Mouse (Mus musculus) stomach, embryonic 14.5 days (tissue): ENCODE results near the gene Vldlr. TPM values are rescaled to one million over a fixed set of nuclear protein-coding genes. Genes with fewer than 3 reads are reported as not detected.

Source experiments
- ATAC-seq: fragments of 200-750 bp; cut with Nextera tagmentation; 2 replicates; pipeline ENCODE4 v1.8.0; 2017; ENCODE audit warnings: low read depth, moderate TSS enrichment; ENCODE audit not compliant: insufficient number of reproducible peaks, insufficient read depth, low FRiP score
- H3K27ac ChIP-seq: fragments of 300-500 bp; sonication (generic); 2 replicates; pipeline ENCODE4 v1.5.1; 2014; ENCODE audit warnings: mild to moderate bottlenecking, low read length, moderate library complexity, mixed read lengths
- H3K27me3 ChIP-seq: fragments of 300-500 bp; sonication (generic); 2 replicates; pipeline ENCODE4 v1.6.1; 2014; ENCODE audit warnings: low read length, control low read depth, mixed read lengths; ENCODE audit not compliant: control insufficient read depth, insufficient read depth
- H3K36me3 ChIP-seq: fragments of 300-500 bp; sonication (generic); 2 replicates; pipeline ENCODE4 v1.6.1; 2014; ENCODE audit warnings: mild to moderate bottlenecking, control low read depth, low read length, moderate library complexity, mixed read lengths; ENCODE audit not compliant: control insufficient read depth, insufficient read depth
- H3K4me1 ChIP-seq: fragments of 300-500 bp; sonication (generic); 2 replicates; pipeline ENCODE4 v1.6.1; 2014; ENCODE audit warnings: low read length, control low read depth, mixed read lengths; ENCODE audit not compliant: control insufficient read depth, insufficient read depth
- H3K4me2 ChIP-seq: fragments of 300-500 bp; sonication (generic); replicated peaks from 2 replicates; pipeline ENCODE4 v1.6.1; 2014; ENCODE audit warnings: low read depth, low read length, control low read depth
- H3K4me3 ChIP-seq: fragments of 300-500 bp; sonication (generic); 2 replicates; pipeline ENCODE4 v1.5.1; 2014; ENCODE audit warnings: low read depth, low read length, control low read depth
- H3K9ac ChIP-seq: fragments of 300-500 bp; sonication (generic); replicated peaks from 2 replicates; pipeline ENCODE4 v1.6.1; 2014; ENCODE audit warnings: low read depth, mild to moderate bottlenecking, control low read depth, low read length, moderate library complexity, mixed read lengths
- H3K9me3 ChIP-seq: fragments of 300-500 bp; sonication (generic); 2 replicates; pipeline ENCODE4 v1.6.1; 2016; ENCODE audit warnings: low read depth, low read length, control low read depth; ENCODE audit not compliant: control insufficient read depth
- WGBS: fragments of 180-500 bp; shearing (Covaris S2); extraction: QIAGEN DNeasy Blood & Tissue Kit; methylation state at CpG from one replicate; pipeline ENCODE4 v1.1.7; 2014; 5-methylcytosine and 5-hydroxymethylcytosine counted together
- polyA plus RNA-seq: library from polyadenylated mRNA; unstranded; fragments of >200 nt; fragmentation: Nextera tagmentation; extraction: Ambion mirVana; gene quantifications from 2 replicates; pipeline ENCODE4 v1.2.1, GENCODE M21; 2014

Gene Vldlr
- polyA plus RNA-seq, 1 experiment from 2014 or later, result 5.9 TPM

DNA sequence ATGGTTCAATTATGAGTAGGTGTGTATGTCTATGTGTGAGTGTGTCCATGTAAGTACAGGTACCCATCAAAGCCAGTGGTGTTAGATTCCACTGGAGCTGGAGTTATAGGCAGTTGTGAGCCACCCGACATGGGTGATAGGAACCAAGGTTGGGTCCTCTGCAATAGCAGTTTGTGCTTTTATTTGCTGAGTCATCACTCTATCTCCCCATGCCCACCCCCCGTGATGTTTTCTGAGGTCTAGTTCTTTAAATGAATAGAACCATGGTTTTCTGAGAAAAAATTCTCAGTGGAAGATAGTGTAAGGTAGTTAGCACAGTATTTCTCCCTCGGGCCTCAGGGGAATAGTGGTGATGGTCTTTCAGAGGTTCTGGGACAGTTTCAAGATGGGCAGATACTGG is 39.4 kb downstream of the Vldlr start:
- WGBS, result 86% methylated on average over 3 of the region's 3 CpGs
- Histone ChIP-seq H3K27ac (no peak overlapping the region), H3K27me3 (no peaks in the 10 kb centered on the region), H3K4me1 (no peaks in the 10 kb centered on the region), H3K36me3 (no peaks in the 10 kb centered on the region), H3K4me2 (no peak overlapping the region), H3K4me3 (no peak overlapping the region), H3K9me3 (no peaks in the 10 kb centered on the region), H3K9ac (no peak overlapping the region)
- ATAC-seq, result no peak

GRCm38 (mm10) chr19:27260102-27260501 is 43.8 kb downstream of the Vldlr start:
- H3K36me3 ChIP-seq, result no peaks in the 10 kb centered on the region
- no peak overlapping the region for H3K4me2 ChIP-seq
- no peaks in the 10 kb centered on the region for H3K27me3 ChIP-seq
- no peak overlapping the region for H3K27ac ChIP-seq
- no peak for ATAC-seq
- H3K4me3 ChIP-seq, result no peak overlapping the region
- WGBS, result 63% methylated on average over 4 of the region's 4 CpGs
- no peak overlapping the region for H3K9ac ChIP-seq
- no peaks in the 10 kb centered on the region for H3K9me3 ChIP-seq
- no peaks in the 10 kb centered on the region for H3K4me1 ChIP-seq

GRCm38 (mm10) chr19:27260621-27261278 is 44.5 kb downstream of the Vldlr start:
- H3K4me2 ChIP-seq, result no peak overlapping the region
- WGBS, result 80% methylated on average over 8 of the region's 8 CpGs
- H3K9me3 ChIP-seq, result no peaks in the 10 kb centered on the region
- no peak for ATAC-seq
- H3K27me3 ChIP-seq, result no peaks in the 10 kb centered on the region
- no peak overlapping the region for H3K4me3 ChIP-seq
- H3K4me1 ChIP-seq, result no peaks in the 10 kb centered on the region
- no peak overlapping the region for H3K27ac ChIP-seq
- H3K36me3 ChIP-seq, result no peaks in the 10 kb centered on the region
- no peak overlapping the region for H3K9ac ChIP-seq

DNA sequence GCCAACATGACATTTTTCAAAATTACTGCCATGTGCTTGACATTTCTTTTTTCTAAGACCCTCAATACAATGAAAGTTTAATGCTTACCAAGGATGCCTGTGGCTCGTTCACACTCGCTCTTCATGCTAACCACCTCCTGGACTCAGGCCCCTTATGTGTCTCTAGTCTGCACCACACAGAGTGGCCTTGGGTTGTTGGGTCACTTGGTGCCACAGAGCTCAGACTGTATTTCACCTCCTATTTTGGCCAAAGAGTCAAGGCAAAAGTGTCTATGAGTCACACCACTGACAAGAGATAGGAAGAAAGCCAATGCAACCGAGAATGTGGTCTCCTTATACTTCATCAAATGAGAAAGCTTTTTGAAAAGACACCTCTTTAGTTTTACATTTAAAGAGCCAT is 45.9 kb downstream of the Vldlr start:
- WGBS, result 84% methylated on average over 3 of the region's 3 CpGs
- H3K9ac ChIP-seq, result no peak overlapping the region
- H3K27ac ChIP-seq, result no peak overlapping the region
- H3K36me3 ChIP-seq, result no peaks in the 10 kb centered on the region
- no peaks in the 10 kb centered on the region for H3K27me3 ChIP-seq
- no peaks in the 10 kb centered on the region for H3K4me1 ChIP-seq
- no peak for ATAC-seq
- H3K4me2 ChIP-seq, result no peak overlapping the region
- H3K9me3 ChIP-seq, result no peaks in the 10 kb centered on the region
- H3K4me3 ChIP-seq, result no peak overlapping the region

DNA sequence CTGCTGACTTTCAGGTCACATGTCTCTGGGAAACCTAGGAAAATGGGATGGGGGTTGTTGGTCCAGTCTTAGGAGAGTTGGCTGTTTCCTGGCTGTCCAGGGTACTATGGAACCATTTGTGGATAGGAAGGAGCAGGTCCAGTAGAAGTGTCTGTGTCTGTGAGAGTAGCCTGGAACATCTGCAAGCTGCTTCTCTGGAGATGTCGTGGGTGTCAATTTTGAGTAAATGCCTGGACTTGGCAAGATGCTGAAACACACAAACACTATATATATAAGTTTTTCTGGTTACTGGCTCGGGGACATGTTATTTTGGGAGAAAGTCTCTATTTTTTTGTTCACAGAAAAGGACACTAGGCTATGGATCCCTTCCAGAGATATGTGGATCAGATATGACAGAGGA is 57.1 kb downstream of the Vldlr start:
- 77% methylated on average over 2 of the region's 2 CpGs for WGBS
- ATAC-seq, result no peak
- H3K4me3 ChIP-seq, result no peak overlapping the region

GRCm38 (mm10) chr19:27274382-27274781 is 58.1 kb downstream of the Vldlr start:
- no peaks in the 10 kb centered on the region for H3K36me3 ChIP-seq
- no peaks in the 10 kb centered on the region for H3K9me3 ChIP-seq

More for the DNA sequence above, 57.1 kb downstream of the Vldlr start:
- Histone ChIP-seq H3K4me2 (no peak overlapping the region), H3K36me3 (no peaks in the 10 kb centered on the region), H3K4me1 (no peaks in the 10 kb centered on the region), H3K9me3 (no peaks in the 10 kb centered on the region), H3K27ac (no peak overlapping the region), H3K9ac (no peak overlapping the region), H3K27me3 (no peaks in the 10 kb centered on the region)

GRCm38 (mm10) chr19:27279174-27279573 is 62.9 kb downstream of the Vldlr start:
- WGBS, result 67% methylated on average over 2 of the region's 2 CpGs
- H3K4me3 ChIP-seq, result no peak overlapping the region
- ATAC-seq, result no peak
- no peaks in the 10 kb centered on the region for H3K27me3 ChIP-seq
- H3K9ac ChIP-seq, result no peak overlapping the region
- H3K27ac ChIP-seq, result no peak overlapping the region
- no peaks in the 10 kb centered on the region for H3K9me3 ChIP-seq
- no peak overlapping the region for H3K4me2 ChIP-seq
- H3K4me1 ChIP-seq, result no peaks in the 10 kb centered on the region
- H3K36me3 ChIP-seq, result no peaks in the 10 kb centered on the region

More at GRCm38 (mm10) chr19:27274382-27274781, 58.1 kb downstream of the Vldlr start:
- no peak overlapping the region for H3K27ac ChIP-seq
- H3K27me3 ChIP-seq, result no peaks in the 10 kb centered on the region
- WGBS, result 81% methylated on average over 1 of the region's 1 CpGs
- H3K4me2 ChIP-seq, result no peak overlapping the region
- H3K9ac ChIP-seq, result no peak overlapping the region
- no peak for ATAC-seq
- H3K4me3 ChIP-seq, result no peak overlapping the region
- no peaks in the 10 kb centered on the region for H3K4me1 ChIP-seq
